Mouse (Mus musculus) olfactory bulb, adult 2 months (tissue): ENCODE data around the gene Hist1h4c.

ENCODE experiments used
- CTCF ChIP-seq: fragments of 200-500 bp; IDR thresholded peaks from 2 replicates; pipeline ENCODE4 v1.5.1; 2012; ENCODE audit warnings: low read depth, mild to moderate bottlenecking, low read length, moderate library complexity; ENCODE audit not compliant: insufficient read depth
- POLR2A ChIP-seq: fragments of 200-500 bp; IDR thresholded peaks from 2 replicates; pipeline ENCODE4 v1.6.1; 2012; ENCODE audit warnings: mild to moderate bottlenecking, low read depth, low read length, moderate library complexity; ENCODE audit not compliant: insufficient read depth

DNA sequence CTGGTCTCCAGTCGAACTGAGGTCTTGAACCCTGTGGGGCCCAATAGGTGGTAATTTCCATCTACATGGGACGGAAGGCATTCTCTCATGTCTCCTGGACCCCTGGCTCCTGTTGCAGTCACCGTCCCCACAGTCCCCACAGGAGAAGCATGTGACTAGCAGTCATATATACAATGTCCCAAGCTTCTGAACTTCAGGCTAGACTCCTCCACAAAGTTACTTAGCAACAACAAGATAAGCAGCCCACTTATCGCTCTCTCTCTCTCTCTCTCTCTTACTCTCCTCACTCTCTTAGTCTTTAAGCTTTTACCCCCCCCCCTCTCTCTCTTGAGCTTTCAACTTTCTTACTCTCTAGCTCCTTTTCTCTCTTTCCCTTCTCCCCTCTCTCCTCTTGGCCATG, 26.0 kb upstream of the Hist1h4c start:
- TF ChIP-seq CTCF (no peak), POLR2A (no peak)
